Mouse (Mus musculus) spleen, adult 2 months (tissue): ENCODE measurements around the gene Palm3.

Experiments
- CTCF ChIP-seq: fragments of 200-500 bp; IDR thresholded peaks from 2 replicates; pipeline ENCODE4 v1.5.1; 2011; ENCODE audit warnings: mild to moderate bottlenecking, inconsistent platforms; ENCODE audit not compliant: insufficient read depth, insufficient read length, insufficient replicate concordance; ENCODE audit errors: extremely low read depth
- POLR2A ChIP-seq: fragments of 200-500 bp; IDR thresholded peaks from 2 replicates; pipeline ENCODE4 v1.6.1; 2011; ENCODE audit warnings: low read depth, low read length, inconsistent platforms

DNA sequence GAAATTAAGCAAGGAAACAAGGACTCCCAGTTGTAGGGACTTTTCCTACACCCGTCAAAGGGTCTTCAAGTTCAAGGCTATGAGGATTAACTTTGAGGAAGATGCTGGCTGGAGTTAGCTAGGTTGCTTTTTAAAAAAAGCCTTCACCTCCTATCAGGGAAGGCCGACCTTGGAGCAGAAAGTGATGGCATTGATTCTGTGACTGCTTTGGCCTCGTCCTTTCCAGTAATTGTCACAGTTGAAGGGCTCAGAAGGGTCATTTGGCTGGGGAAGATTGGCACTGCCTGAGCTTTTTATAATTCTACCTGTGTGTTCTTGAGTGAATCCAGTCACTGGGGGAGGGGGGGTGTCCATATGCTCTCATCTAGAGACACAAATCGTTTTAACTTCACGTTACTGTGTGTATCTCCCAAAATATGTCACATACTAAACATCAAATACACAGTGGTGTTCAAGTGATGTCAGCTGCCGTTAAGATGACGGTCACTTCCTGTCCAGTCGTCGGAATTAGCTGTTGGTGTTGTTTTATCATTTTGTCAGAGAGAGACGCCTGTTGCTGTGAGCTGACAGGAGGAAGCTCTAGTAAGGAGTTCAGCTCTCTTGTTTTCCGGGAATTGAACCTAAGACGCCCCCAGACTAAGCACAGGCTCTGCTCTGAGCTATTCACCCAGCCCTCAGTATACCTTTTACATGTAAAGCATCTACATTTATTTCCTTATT is 47.2 kb downstream of the Palm3 start:
- no peak for TF ChIP-seq CTCF
- no peak for TF ChIP-seq POLR2A
